Mouse (Mus musculus) liver, adult 2 months (tissue): Measurements from ENCODE around the gene Sapcd1. TPM values are rescaled to one million over a fixed set of nuclear protein-coding genes. Genes with fewer than 3 reads are reported as not detected.

Experiments used
- DNase-seq: peaks from one replicate; pipeline ENCODE4 v3.0.0-alpha.2; 2011; ENCODE audit warnings: low read depth, low spot score; ENCODE audit errors: extremely low read depth
- H3K27ac ChIP-seq: fragments of 200-500 bp; replicated peaks from 2 replicates; pipeline ENCODE4 v1.5.1; 2012; ENCODE audit warnings: low read depth, mild to moderate bottlenecking, control low read depth, inconsistent platforms, low read length; ENCODE audit not compliant: insufficient read depth
- H3K27me3 ChIP-seq: fragments of 200-500 bp; 2 replicates; pipeline ENCODE4 v1.6.1; 2012; ENCODE audit warnings: mild to moderate bottlenecking, moderate library complexity, low read length, inconsistent platforms; ENCODE audit not compliant: control insufficient read depth, insufficient read depth
- H3K36me3 ChIP-seq: fragments of 200-500 bp; 2 replicates; pipeline ENCODE4 v1.6.1; 2012; ENCODE audit warnings: low read length, inconsistent platforms; ENCODE audit not compliant: control insufficient read depth, insufficient read depth
- H3K4me1 ChIP-seq: fragments of 200-500 bp; 2 replicates; pipeline ENCODE4 v1.6.1; 2011; ENCODE audit warnings: low read length; ENCODE audit not compliant: control insufficient read depth, insufficient read depth
- H3K4me3 ChIP-seq: fragments of 200-500 bp; 2 replicates; pipeline ENCODE4 v1.5.1; 2011; ENCODE audit warnings: low read depth, mild to moderate bottlenecking, control low read depth, low read length, moderate library complexity; ENCODE audit not compliant: insufficient read depth
- H3K79me2 ChIP-seq: fragments of 200-500 bp; 2 replicates; pipeline ENCODE4 v1.6.1; 2012; ENCODE audit warnings: inconsistent platforms, mild to moderate bottlenecking, low read length, moderate library complexity; ENCODE audit not compliant: control insufficient read depth, insufficient read depth
- H3K9ac ChIP-seq: fragments of 200-500 bp; 2 replicates; pipeline ENCODE4 v1.6.1; 2012; ENCODE audit warnings: low read depth, mild to moderate bottlenecking, control low read depth, inconsistent platforms, low read length
- CTCF ChIP-seq: fragments of 200-500 bp; IDR thresholded peaks from 2 replicates; pipeline ENCODE4 v1.5.1; 2011; ENCODE audit warnings: low read depth, low read length, control low read depth
- POLR2A ChIP-seq: fragments of 200-500 bp; IDR thresholded peaks from 2 replicates; pipeline ENCODE4 v1.6.1; 2011; ENCODE audit warnings: low read length, control low read depth; ENCODE audit not compliant: insufficient read depth; ENCODE audit errors: extremely low read depth
- WGBS: fragments of 180-500 bp; shearing (Covaris S2); methylation state at CpG from one replicate; pipeline ENCODE4 v1.1.7; 2018; 5-methylcytosine and 5-hydroxymethylcytosine counted together
- polyA plus RNA-seq: library from polyadenylated mRNA; depleted of rRNA; stranded (reverse); fragments of >200 nt; gene quantifications from 2 replicates; pipeline ENCODE4 v1.2.3, GENCODE M21; 2012
- total RNA-seq: library from RNA; depleted of rRNA; stranded (reverse); fragments of >200 nt; gene quantifications from 2 replicates; pipeline ENCODE4 v1.2.3, GENCODE M21; 2014

Sapcd1 gene
- total and polyA plus RNA-seq, 2 experiments, result 0.66 TPM; not detected in 1

DNA sequence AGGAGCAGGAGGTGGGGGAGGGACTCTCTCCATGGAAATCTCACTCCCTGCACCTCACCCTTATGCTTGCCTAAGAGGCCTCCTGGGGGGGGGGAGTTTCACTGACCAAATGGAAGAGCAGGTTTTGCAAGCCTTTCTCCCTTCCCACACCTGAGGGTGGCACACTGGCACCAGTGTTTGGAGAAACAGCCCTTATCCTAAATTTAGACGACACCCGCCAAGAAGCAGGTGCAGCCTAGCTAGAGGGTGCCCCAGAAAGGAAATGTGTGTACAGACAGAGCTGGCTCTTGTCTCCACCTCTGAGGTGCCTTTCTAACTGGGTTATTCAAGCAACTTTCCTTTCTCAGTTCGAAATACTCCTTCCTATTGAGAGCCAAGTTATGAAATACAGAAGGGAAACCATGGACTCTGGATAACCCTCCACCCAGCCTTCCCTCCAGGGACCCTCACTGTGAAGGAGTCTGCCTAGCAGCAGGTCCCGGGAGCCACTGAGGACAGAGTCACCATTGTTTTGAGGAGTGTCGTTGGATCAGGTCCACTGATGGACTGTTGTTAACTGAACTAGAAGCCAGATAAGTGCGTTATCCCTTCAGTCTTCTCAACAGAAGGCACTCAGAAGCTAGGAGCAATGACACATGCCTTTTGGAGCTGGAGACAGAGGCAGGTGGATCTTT is 42.9 kb upstream of the Sapcd1 start:
- no peak for TF ChIP-seq POLR2A
- no peak for TF ChIP-seq CTCF
- no peaks in the 10 kb centered on the region for H3K79me2 ChIP-seq
- no peak overlapping the region for H3K4me3 ChIP-seq
- H3K9ac ChIP-seq, result no peak overlapping the region
- no peaks in the 10 kb centered on the region for H3K4me1 ChIP-seq
- DNase-seq, result no peak
- H3K36me3 ChIP-seq, result no peaks in the 10 kb centered on the region
- 74% methylated on average over 6 of the region's 6 CpGs for WGBS
- peaks cover 2% of the 10 kb centered on the region; the same call in 1 of the 2 replicates for H3K27me3 ChIP-seq
- H3K27ac ChIP-seq, result no peak overlapping the region

DNA sequence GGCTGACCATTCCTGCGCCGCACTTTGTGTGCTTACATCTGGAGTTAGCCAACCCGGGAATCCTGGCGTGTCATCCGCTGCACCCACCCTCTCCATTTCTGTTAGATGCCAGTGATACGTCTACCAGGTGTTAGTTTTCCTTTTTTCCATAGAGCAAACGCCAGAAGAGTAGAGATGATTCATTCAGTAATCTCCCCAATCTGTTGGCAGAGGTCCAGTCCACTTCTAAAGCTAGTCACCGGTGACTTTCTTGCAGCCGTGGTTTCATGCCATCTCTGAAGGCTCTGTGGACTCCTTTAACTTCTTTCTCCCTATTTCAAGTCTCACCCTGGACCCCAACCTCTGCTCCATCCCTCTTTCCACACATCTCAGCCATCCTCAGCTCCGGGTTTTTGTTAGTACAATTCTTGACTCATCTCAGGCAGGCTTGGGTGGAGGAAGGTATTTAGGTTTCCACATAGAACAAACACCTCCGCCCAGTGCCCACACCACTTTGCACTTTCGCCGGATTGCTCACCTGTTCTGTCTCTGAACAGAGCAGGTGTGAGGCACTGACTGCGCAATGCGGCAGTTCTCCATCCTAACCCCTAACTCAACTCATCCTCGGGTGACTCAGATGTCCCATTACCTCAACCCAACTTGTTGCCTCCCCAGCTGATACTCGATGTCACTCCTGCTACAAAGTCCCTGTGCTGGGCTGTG is 40.5 kb upstream of the Sapcd1 start:
- Histone ChIP-seq H3K9ac (no peak overlapping the region), H3K4me1 (no peaks in the 10 kb centered on the region), H3K27me3 (peaks cover 2% of the 10 kb centered on the region; the same call in 1 of the 2 replicates), H3K36me3 (no peaks in the 10 kb centered on the region), H3K27ac (no peak overlapping the region), H3K79me2 (no peaks in the 10 kb centered on the region), H3K4me3 (no peak overlapping the region)
- TF ChIP-seq POLR2A (no peak), CTCF (no peak)
- 70% methylated on average over 17 of the region's 17 CpGs for WGBS
- DNase-seq, result no peak

DNA sequence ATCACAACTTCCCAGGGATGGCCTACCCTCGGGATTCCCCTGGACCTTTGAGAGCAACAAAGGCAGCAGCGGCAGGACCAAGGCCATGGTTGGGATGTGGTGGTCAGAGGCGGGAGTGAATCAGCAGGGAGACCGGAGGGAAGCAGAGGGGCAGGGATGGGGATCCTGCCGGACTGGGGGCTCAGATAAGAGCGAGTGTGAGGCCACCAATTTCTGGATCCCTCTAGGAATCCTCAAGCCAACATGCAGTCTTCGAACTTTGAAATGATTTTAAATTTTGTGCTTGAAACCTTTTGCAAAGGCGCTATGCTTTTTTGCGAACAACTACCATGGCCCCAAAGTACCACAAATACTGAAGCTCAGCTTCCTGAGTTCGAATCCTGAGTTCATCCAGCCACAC is 38.3 kb upstream of the Sapcd1 start, which contains the start of gene Mpig6b:
TSS of gene Mpig6b (minus strand) at position 101 of the 400 bp plus-strand sequence.
- WGBS, result 50% methylated on average over 10 of the region's 10 CpGs
- Histone ChIP-seq H3K79me2 (no peaks in the 10 kb centered on the region), H3K4me3 (peak within 1 kb of the TSS; percentile 24), H3K9ac (no peak within 1 kb of the TSS), H3K27me3 (peaks cover 2% of the 10 kb centered on the region; the same call in 1 of the 2 replicates), H3K4me1 (no peaks in the 10 kb centered on the region), H3K27ac (no peak within 1 kb of the TSS), H3K36me3 (no peaks in the 10 kb centered on the region)
- no peak for DNase-seq
- no peak for TF ChIP-seq POLR2A
- no peak for TF ChIP-seq CTCF

DNA sequence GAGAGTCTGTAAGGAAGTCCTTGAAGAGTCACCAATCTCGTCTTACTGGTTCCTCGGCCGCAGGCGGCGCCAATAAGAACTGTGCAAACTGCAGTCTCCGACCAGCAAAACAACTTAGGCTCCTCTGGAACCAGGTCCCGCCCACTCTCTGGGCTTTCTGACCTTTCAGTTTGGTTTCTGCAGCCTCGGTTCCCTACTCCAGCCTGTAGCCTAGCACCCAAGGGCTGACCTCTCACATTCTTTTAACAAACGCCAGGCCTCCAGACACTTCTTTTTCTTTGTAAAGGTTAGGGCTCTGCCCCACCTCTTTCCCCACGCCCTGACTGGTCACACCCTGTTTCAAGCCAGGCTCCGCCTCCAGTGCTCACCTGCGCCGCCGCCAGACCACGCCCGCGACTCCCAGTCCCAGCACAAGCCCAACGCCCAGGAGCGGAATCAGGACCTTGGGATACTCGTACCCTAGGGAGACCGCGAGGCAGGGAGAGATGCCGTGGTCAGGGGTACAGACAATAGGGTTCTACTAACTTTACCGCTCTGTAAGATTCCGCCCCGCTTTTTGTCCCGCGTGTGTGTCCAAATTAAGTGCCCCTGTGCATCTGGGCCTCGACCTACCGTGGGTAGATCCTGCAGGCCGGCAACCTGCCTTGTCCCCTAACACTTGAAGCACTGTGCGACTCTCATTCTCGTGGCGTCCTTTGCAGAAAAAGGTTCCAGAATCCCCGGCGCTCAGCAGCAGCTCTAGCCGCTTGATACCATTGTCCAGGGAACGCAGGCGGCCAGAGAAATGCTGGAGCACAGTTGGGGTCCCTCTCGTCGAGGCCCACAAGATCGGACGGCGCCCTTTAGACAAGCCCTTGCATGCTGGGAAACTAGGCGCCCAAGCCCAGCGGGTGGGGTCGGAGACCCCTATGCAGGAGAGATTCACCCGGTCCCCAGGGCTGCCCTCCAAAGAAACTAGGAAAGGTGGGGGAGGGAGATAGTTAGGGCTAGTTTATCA is 37.4 kb upstream of the Sapcd1 start, which contains the start of gene Ly6g6c:
TSS of gene Ly6g6c (plus strand) at position 438 of the 997 bp plus-strand sequence.
- WGBS, result 5% methylated on average over 48 of the region's 48 CpGs
- no peak within 1 kb of the TSS for H3K9ac ChIP-seq
- no peak for TF ChIP-seq POLR2A
- no peak for TF ChIP-seq CTCF
- H3K4me3 ChIP-seq, result peak within 1 kb of the TSS; percentile 24
- H3K4me1 ChIP-seq, result no peaks in the 10 kb centered on the region
- no peak within 1 kb of the TSS for H3K27ac ChIP-seq
- no peaks in the 10 kb centered on the region for H3K36me3 ChIP-seq
- DNase-seq, result no peak
- H3K79me2 ChIP-seq, result no peaks in the 10 kb centered on the region
- peaks cover 2% of the 10 kb centered on the region; the same call in 1 of the 2 replicates for H3K27me3 ChIP-seq

DNA sequence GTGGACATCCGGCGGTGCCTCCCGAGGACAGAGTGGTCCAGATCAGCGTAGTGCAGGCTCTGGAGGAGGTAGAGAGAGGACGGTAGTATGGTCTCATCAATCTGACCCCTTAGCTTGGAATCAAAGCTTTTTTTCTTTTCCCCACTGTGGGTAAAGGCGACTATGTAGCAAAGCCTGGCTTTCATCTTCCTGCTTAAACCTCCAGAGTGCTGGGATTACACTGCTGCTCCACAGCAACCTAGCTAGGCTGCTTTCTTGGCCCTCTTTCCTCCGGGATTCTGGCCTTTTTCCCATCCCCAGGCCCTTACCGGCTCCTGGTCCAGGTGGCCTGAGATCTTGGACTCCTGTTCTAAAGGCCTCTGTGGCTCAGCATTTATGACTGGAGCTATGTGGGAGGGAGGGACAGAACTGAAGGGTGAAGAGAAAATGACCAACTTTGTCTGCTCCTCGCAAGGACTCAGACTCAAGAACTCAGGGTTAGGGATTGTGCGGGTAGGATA is 36.6 kb upstream of the Sapcd1 start:
- DNase-seq, result no peak
- Histone ChIP-seq H3K36me3 (no peaks in the 10 kb centered on the region), H3K4me3 (no peak overlapping the region), H3K9ac (no peak overlapping the region), H3K79me2 (no peaks in the 10 kb centered on the region), H3K4me1 (peaks cover under 1% of the 10 kb centered on the region; the same call in 1 of the 2 replicates), H3K27ac (no peak overlapping the region), H3K27me3 (peaks cover 2% of the 10 kb centered on the region; the same call in 1 of the 2 replicates)
- 45% methylated on average over 10 of the region's 10 CpGs for WGBS
- TF ChIP-seq POLR2A (no peak), CTCF (no peak)
